Mouse (Mus musculus) small intestine, adult 2 months (tissue): ENCODE data around the gene Retnlg. TPM values are rescaled to one million over a fixed set of nuclear protein-coding genes. Genes with fewer than 3 reads are reported as not detected.

Experiments
- H3K27ac ChIP-seq: fragments of 200-500 bp; 2 replicates; pipeline ENCODE4 v1.5.1; 2012; ENCODE audit warnings: low read depth, low read length, control low read depth, inconsistent platforms; ENCODE audit not compliant: insufficient read depth
- H3K27me3 ChIP-seq: fragments of 200-500 bp; 2 replicates; pipeline ENCODE4 v1.6.1; 2012; ENCODE audit warnings: mild to moderate bottlenecking, moderate library complexity, low read length, inconsistent platforms; ENCODE audit not compliant: control insufficient read depth, insufficient read depth
- H3K36me3 ChIP-seq: fragments of 200-500 bp; 2 replicates; pipeline ENCODE4 v1.6.1; 2012; ENCODE audit warnings: mild to moderate bottlenecking, low read length, control low read depth, inconsistent platforms; ENCODE audit not compliant: control insufficient read depth, insufficient read depth
- H3K4me1 ChIP-seq: fragments of 200-500 bp; 2 replicates; pipeline ENCODE4 v1.6.1; 2012; ENCODE audit warnings: low read length, inconsistent platforms, mixed read lengths; ENCODE audit not compliant: control insufficient read depth, insufficient read depth, insufficient read length
- H3K4me3 ChIP-seq: fragments of 200-500 bp; 2 replicates; pipeline ENCODE4 v1.5.1; 2012; ENCODE audit warnings: low read depth, mild to moderate bottlenecking, control low read depth, inconsistent platforms, low read length, moderate library complexity
- CTCF ChIP-seq: fragments of 200-500 bp; IDR thresholded peaks from 2 replicates; pipeline ENCODE4 v1.5.1; 2012; ENCODE audit warnings: low read depth, mild to moderate bottlenecking, control low read depth, inconsistent platforms, low read length, moderate library complexity, mixed read lengths; ENCODE audit not compliant: insufficient replicate concordance, insufficient read length; ENCODE audit errors: extremely low read depth
- POLR2A ChIP-seq: fragments of 200-500 bp; IDR thresholded peaks from 2 replicates; pipeline ENCODE4 v1.6.1; 2012; ENCODE audit warnings: low read depth, mild to moderate bottlenecking, control low read depth, inconsistent platforms, low read length, moderate library complexity
- WGBS: fragments of 180-500 bp; shearing (Covaris S2); methylation state at CpG from one replicate; pipeline ENCODE4 v1.1.7; 2018; 5-methylcytosine and 5-hydroxymethylcytosine counted together
- polyA plus RNA-seq: library from polyadenylated mRNA; depleted of rRNA; stranded (reverse); fragments of >200 nt; gene quantifications from 2 replicates; pipeline ENCODE4 v1.2.3, GENCODE M21; 2012; rRNA removed

The Retnlg gene
- polyA plus RNA-seq, 1 experiment, result 4.0 TPM

GRCm38 (mm10) chr16:48923724-48924123 is 51.3 kb downstream of the Retnlg start:
- TF ChIP-seq POLR2A (no peak), CTCF (no peak)

More at GRCm38 (mm10) chr16:48923724-48924123, 51.3 kb downstream of the Retnlg start:
- H3K4me1 ChIP-seq, result no peaks in the 10 kb centered on the region
- H3K4me3 ChIP-seq, result no peak overlapping the region
- peaks cover 5% of the 10 kb centered on the region for H3K36me3 ChIP-seq
- no peak overlapping the region for H3K27ac ChIP-seq
- WGBS, result 56% methylated on average over 1 of the region's 1 CpGs
- H3K27me3 ChIP-seq, result no peaks in the 10 kb centered on the region

Other genes starting within 250 kb of the Retnlg start
- gene Trat1, start 100.6 kb upstream of the Retnlg start, polyA plus RNA-seq, result 0.04 and 0.14 TPM in 2 replicates
- 1.0 TPM in 1 of 2 replicates, not detected in the other for gene Retnlb, start 55.8 kb upstream of the Retnlg start, polyA plus RNA-seq
- gene Retnla, start 30.1 kb upstream of the Retnlg start, polyA plus RNA-seq, result 0.33 and 8.8 TPM in 2 replicates
- gene Dzip3, start 121.5 kb downstream of the Retnlg start, polyA plus RNA-seq, result 0.15 and 0.41 TPM in 2 replicates
- 0.70 and 1.1 TPM in 2 replicates for gene Cip2a, start 121.6 kb downstream of the Retnlg start, polyA plus RNA-seq
- gene Myh15, start 184.9 kb downstream of the Retnlg start, polyA plus RNA-seq, result not detected in 2 replicates